Mouse (Mus musculus): ENCODE measurements at regions not wholly inside any gene's neighbourhood (a gene's known extent, or its start where the extent isn't known, plus 50 kb on each side); places are given as distances from the start of the nearest gene placed in this dataset.

GRCm38 (mm10) chr7:40275078-40275477 lies 623.0 kb upstream of the Vstm2b start:
- ATAC-seq (no peak), DNase-seq (ENCODE audit: low spot score) (no peak)
- Histone ChIP-seq H3K4me3 (ENCODE audit: low read depth, low read length) (no peak overlapping the region), H3K4me1 (ENCODE audit: control insufficient read depth, insufficient read depth, low read length) (no peaks in the 10 kb centered on the region), H3K9ac (ENCODE audit: low read length) (no peak overlapping the region), H3K36me3 (ENCODE audit: control insufficient read depth, insufficient read depth, low read length) (no peaks in the 10 kb centered on the region), H3K9me3 (replicated peaks; ENCODE audit: control insufficient read depth, low read length) (no peaks in the 10 kb centered on the region), H3K27me3 (replicated peaks; ENCODE audit: control insufficient read depth, insufficient read depth, low read length) (no peaks in the 10 kb centered on the region), H3K27ac (ENCODE audit: low read depth, low read length) (no peak overlapping the region), H3K4me2 (ENCODE audit: low read length) (no peak overlapping the region)
- WGBS: 84% methylated on average over 9 of the region's 9 CpGs

DNA sequence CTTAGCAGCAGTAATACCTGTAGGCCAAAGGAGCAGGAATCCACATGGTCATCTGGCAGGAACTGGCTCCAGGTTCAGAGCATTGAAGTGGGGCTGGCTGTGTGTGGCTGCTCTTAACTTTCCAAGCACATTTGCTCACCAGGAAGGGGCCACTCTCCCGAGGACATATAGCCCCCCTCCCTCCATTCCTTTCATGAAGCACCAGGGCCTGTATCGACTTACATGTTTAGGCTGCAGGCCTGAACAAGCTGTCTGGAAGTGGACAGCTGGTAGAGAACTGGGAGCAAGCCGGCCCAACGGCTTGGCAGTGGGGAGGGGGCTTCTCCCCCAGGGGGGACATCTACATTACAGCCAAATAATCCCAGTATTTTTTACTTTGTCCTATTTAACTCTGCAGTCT lies 622.5 kb upstream of the Vstm2b start:
- H3K27ac ChIP-seq (ENCODE audit: low read depth, low read length): no peak overlapping the region
- H3K9me3 ChIP-seq (replicated peaks; ENCODE audit: control insufficient read depth, low read length): no peaks in the 10 kb centered on the region
- 19% methylated on average over 4 of the region's 4 CpGs for WGBS
- no peak overlapping the region for H3K4me2 ChIP-seq (ENCODE audit: low read length)
- H3K27me3 ChIP-seq (replicated peaks; ENCODE audit: control insufficient read depth, insufficient read depth, low read length): no peaks in the 10 kb centered on the region
- no peak overlapping the region for H3K4me3 ChIP-seq (ENCODE audit: low read depth, low read length)
- no peaks in the 10 kb centered on the region for H3K36me3 ChIP-seq (ENCODE audit: control insufficient read depth, insufficient read depth, low read length)
- DNase-seq (ENCODE audit: low spot score) (no peak), ATAC-seq (no peak; the same call in 1 of the 2 replicates)
- no peak overlapping the region for H3K9ac ChIP-seq (ENCODE audit: low read length)
- H3K4me1 ChIP-seq (ENCODE audit: control insufficient read depth, insufficient read depth, low read length): no peaks in the 10 kb centered on the region

DNA sequence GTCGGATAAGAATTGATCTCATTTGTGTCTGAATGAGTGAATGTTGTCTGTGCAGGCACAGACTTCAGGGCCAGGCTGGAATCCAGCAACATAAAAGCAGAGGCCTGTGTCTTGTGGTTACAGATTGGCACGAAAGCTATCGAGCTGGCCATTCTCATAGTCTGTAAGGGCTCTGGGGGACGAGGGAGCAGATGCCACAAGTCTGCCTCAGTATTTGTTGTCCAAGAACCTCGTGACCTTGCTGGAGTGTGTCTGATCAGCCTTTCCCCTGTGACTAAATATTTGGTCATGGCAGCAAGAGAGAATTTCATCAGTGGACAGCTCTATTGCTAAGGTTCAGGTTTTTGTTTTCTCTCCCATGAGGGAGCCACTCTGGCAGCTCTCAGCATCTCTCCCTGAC lies 622.0 kb upstream of the Vstm2b start:
- Histone ChIP-seq H3K4me1 (ENCODE audit: control insufficient read depth, insufficient read depth, low read length) (no peaks in the 10 kb centered on the region), H3K9ac (ENCODE audit: low read length) (no peak overlapping the region), H3K27ac (ENCODE audit: low read depth, low read length) (no peak overlapping the region), H3K36me3 (ENCODE audit: control insufficient read depth, insufficient read depth, low read length) (no peaks in the 10 kb centered on the region), H3K4me3 (ENCODE audit: low read depth, low read length) (no peak overlapping the region), H3K9me3 (replicated peaks; ENCODE audit: control insufficient read depth, low read length) (no peaks in the 10 kb centered on the region), H3K4me2 (ENCODE audit: low read length) (no peak overlapping the region), H3K27me3 (replicated peaks; ENCODE audit: control insufficient read depth, insufficient read depth, low read length) (no peaks in the 10 kb centered on the region)
- WGBS: 34% methylated on average over 5 of the region's 5 CpGs
- ATAC-seq (no peak; the same call in 1 of the 2 replicates), DNase-seq (ENCODE audit: low spot score) (peak; percentile 6)

GRCm38 (mm10) chr7:40290166-40290565 lies 608.0 kb upstream of the Vstm2b start:
- Histone ChIP-seq H3K27me3 (replicated peaks; ENCODE audit: control insufficient read depth, insufficient read depth, low read length) (no peaks in the 10 kb centered on the region), H3K4me1 (ENCODE audit: control insufficient read depth, insufficient read depth, low read length) (no peaks in the 10 kb centered on the region), H3K4me2 (ENCODE audit: low read length) (no peak overlapping the region), H3K9me3 (replicated peaks; ENCODE audit: control insufficient read depth, low read length) (no peaks in the 10 kb centered on the region), H3K4me3 (ENCODE audit: low read depth, low read length) (no peak overlapping the region), H3K36me3 (ENCODE audit: control insufficient read depth, insufficient read depth, low read length) (no peaks in the 10 kb centered on the region), H3K27ac (ENCODE audit: low read depth, low read length) (no peak overlapping the region), H3K9ac (ENCODE audit: low read length) (no peak overlapping the region)
- WGBS: 86% methylated on average over 3 of the region's 3 CpGs
- ATAC-seq: no peak
- no peak for DNase-seq (ENCODE audit: low spot score)

DNA sequence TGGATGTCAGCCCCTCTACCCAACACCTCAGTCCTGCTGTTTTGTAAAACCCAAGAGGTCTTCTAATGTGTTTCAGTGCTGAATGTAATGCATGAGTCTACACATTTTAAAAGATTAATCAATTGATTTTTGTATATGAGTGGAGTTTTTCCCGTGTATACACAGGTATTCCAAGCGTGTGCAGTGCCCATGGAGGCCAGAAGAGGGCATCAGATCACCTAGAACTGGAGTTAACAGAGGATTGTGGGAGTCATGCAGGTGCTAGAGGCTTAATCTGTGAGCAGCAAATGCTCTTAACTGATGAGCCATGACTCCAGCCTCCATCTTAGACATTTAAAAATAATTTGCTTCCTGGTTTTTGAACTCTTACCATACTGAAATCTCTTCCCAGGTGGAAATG lies 587.6 kb upstream of the Vstm2b start:
- ATAC-seq: no peak
- 18% methylated on average over 2 of the region's 2 CpGs for WGBS

DNA sequence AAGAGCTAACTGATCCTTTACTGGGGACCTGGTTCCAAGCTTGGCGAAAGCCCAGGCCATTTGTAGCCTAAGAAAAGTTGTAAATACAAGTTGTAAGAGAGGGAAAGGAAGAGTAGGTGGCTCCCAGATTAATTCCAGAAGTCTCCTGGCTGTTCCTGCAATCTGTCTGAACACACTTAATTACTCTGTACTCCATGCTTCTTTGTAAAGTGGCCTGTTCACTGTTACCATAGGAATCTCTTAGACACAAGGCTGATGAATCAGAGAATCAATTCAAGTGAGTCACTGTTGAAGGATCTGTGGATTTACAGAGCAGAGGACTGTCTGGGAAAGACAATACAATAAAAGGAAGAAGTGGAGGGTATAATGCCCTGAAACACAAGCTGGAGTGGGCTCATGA lies 577.0 kb upstream of the Vstm2b start:
- H3K27me3 ChIP-seq (replicated peaks; ENCODE audit: control insufficient read depth, insufficient read depth, low read length): no peaks in the 10 kb centered on the region
- H3K4me2 ChIP-seq (ENCODE audit: low read length): no peak overlapping the region
- WGBS: 92% methylated on average over 1 of the region's 1 CpGs
- no peaks in the 10 kb centered on the region for H3K9me3 ChIP-seq (replicated peaks; ENCODE audit: control insufficient read depth, low read length)
- DNase-seq (ENCODE audit: low spot score): no peak
- no peaks in the 10 kb centered on the region for H3K4me1 ChIP-seq (ENCODE audit: control insufficient read depth, insufficient read depth, low read length)
- H3K36me3 ChIP-seq (ENCODE audit: control insufficient read depth, insufficient read depth, low read length): no peaks in the 10 kb centered on the region
- no peak overlapping the region for H3K4me3 ChIP-seq (ENCODE audit: low read depth, low read length)
- no peak overlapping the region for H3K27ac ChIP-seq (ENCODE audit: low read depth, low read length)
- H3K9ac ChIP-seq (ENCODE audit: low read length): no peak overlapping the region
- ATAC-seq: no peak

More for the DNA sequence above, 587.6 kb upstream of the Vstm2b start:
- Histone ChIP-seq H3K36me3 (ENCODE audit: control insufficient read depth, insufficient read depth, low read length) (no peaks in the 10 kb centered on the region), H3K4me1 (ENCODE audit: control insufficient read depth, insufficient read depth, low read length) (no peaks in the 10 kb centered on the region), H3K9ac (ENCODE audit: low read length) (no peak overlapping the region), H3K4me2 (ENCODE audit: low read length) (no peak overlapping the region), H3K9me3 (replicated peaks; ENCODE audit: control insufficient read depth, low read length) (no peaks in the 10 kb centered on the region), H3K27ac (ENCODE audit: low read depth, low read length) (no peak overlapping the region), H3K27me3 (replicated peaks; ENCODE audit: control insufficient read depth, insufficient read depth, low read length) (no peaks in the 10 kb centered on the region), H3K4me3 (ENCODE audit: low read depth, low read length) (no peak overlapping the region)
- DNase-seq (ENCODE audit: low spot score): peak; percentile 41

DNA sequence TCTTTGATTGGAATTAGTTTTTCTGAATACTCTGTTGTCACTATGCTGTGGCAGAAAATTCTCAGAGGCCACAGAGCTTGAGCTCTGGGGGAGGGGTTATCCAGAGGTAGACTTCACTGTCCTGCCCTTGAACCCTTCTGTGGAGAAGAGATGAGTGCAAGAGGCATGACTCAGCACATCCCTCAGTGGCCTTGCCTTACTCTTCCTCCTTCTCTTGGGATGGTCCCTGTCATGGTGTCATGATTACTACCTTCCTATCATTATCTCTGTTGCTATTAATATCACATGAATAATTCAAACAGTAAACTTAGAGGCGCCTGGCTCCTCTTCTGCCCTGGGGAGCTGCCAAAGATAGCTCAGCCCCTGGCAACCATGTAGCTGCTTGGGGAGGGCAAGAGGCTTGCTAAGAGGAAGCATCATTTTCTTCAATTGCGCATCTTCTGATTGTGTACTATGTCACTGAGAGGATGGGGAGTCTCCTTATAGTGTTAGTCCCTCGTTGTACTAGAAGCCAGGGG lies 572.9 kb upstream of the Vstm2b start:
- Histone ChIP-seq H3K4me3 (ENCODE audit: low read depth, low read length) (no peak overlapping the region), H3K9me3 (replicated peaks; ENCODE audit: control insufficient read depth, low read length) (no peaks in the 10 kb centered on the region), H3K27me3 (replicated peaks; ENCODE audit: control insufficient read depth, insufficient read depth, low read length) (no peaks in the 10 kb centered on the region), H3K4me1 (ENCODE audit: control insufficient read depth, insufficient read depth, low read length) (no peaks in the 10 kb centered on the region), H3K4me2 (ENCODE audit: low read length) (no peak overlapping the region), H3K36me3 (ENCODE audit: control insufficient read depth, insufficient read depth, low read length) (no peaks in the 10 kb centered on the region), H3K27ac (ENCODE audit: low read depth, low read length) (no peak overlapping the region), H3K9ac (ENCODE audit: low read length) (no peak overlapping the region)
- WGBS: 84% methylated on average over 3 of the region's 3 CpGs
- DNase-seq (ENCODE audit: low spot score) (no peak), ATAC-seq (no peak)

- DNase-seq (ENCODE audit: low spot score): peak; percentile 39
Observed at GRCm38 (mm10) chr7:40332455-40332854, 565.7 kb upstream of the Vstm2b start.

GRCm38 (mm10) chr7:40352306-40352705 lies 545.8 kb upstream of the Vstm2b start:
- no peak overlapping the region for H3K9ac ChIP-seq (ENCODE audit: low read length)
- H3K27me3 ChIP-seq (replicated peaks; ENCODE audit: control insufficient read depth, insufficient read depth, low read length): no peaks in the 10 kb centered on the region
- no peak overlapping the region for H3K4me3 ChIP-seq (ENCODE audit: low read depth, low read length)
- H3K4me1 ChIP-seq (ENCODE audit: control insufficient read depth, insufficient read depth, low read length): no peaks in the 10 kb centered on the region
- WGBS: 43% methylated on average over 4 of the region's 4 CpGs
- H3K36me3 ChIP-seq (ENCODE audit: control insufficient read depth, insufficient read depth, low read length): no peaks in the 10 kb centered on the region
- ATAC-seq: no peak
- no peak overlapping the region for H3K27ac ChIP-seq (ENCODE audit: low read depth, low read length)
- 0 out of 2 replicates have a peak, but pooled peaks cover 2% of the 10 kb centered on the region for H3K9me3 ChIP-seq (replicated peaks; ENCODE audit: control insufficient read depth, low read length)
- H3K4me2 ChIP-seq (ENCODE audit: low read length): no peak overlapping the region
- DNase-seq (ENCODE audit: low spot score): peak; percentile 5

More at GRCm38 (mm10) chr7:40332455-40332854, 565.7 kb upstream of the Vstm2b start:
- Histone ChIP-seq H3K36me3 (ENCODE audit: control insufficient read depth, insufficient read depth, low read length) (no peaks in the 10 kb centered on the region), H3K27ac (ENCODE audit: low read depth, low read length) (no peak overlapping the region), H3K4me1 (ENCODE audit: control insufficient read depth, insufficient read depth, low read length) (no peaks in the 10 kb centered on the region), H3K9me3 (replicated peaks; ENCODE audit: control insufficient read depth, low read length) (no peaks in the 10 kb centered on the region), H3K4me3 (ENCODE audit: low read depth, low read length) (no peak overlapping the region), H3K27me3 (replicated peaks; ENCODE audit: control insufficient read depth, insufficient read depth, low read length) (no peaks in the 10 kb centered on the region), H3K4me2 (ENCODE audit: low read length) (no peak overlapping the region), H3K9ac (ENCODE audit: low read length) (no peak overlapping the region)
- ATAC-seq: peak; percentile 23; the same call in 1 of the 2 replicates
- WGBS: 47% methylated on average over 4 of the region's 4 CpGs

Data from forebrain, embryonic 14.5 days (tissue).